Mouse (Mus musculus): ENCODE measurements at regions not wholly inside any gene's neighbourhood (a gene's known extent, or its start where the extent isn't known, plus 50 kb on each side); places are given as distances from the start of the nearest gene placed in this dataset.

DNA sequence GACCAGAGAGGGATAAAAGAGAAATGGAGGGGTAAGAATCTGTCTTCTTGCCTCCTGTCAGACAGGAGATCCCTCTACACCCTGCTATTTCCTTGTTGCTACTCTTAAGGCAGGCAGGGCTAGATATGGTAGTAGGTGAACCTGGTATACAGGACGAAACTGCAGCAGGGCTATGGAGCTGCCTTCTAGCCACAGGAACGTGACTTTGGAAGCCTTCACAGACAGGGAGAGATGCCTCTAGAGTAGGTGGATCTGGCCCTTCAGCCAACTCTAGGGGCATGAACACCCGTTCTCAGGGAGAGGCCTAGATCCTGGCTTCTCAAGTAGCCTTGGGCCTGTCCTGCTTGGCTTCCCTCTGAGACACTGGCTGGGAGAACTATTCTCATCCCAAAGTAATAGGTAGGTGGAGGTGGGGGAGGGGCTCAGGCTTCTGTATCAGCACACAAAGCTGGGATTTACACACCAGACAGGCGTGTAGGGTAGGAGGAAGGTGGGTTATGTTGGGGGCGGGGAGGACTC lies 66.5 kb upstream of the Adam6b start:
- in situ Hi-C loops (cut with MboI) = loop anchor here (25.0 kb wide), 1 partner anchor 1515 kb away; no protein-coding TSS in a partner anchor

- in situ Hi-C loops (cut with MboI) = loop anchor here (25.0 kb wide), 1 partner anchor 1513 kb away; no protein-coding TSS in a partner anchor
Measured at GRCm38 (mm10) chr12:113423736-113424597, 65.3 kb upstream of the Adam6b start.

DNA sequence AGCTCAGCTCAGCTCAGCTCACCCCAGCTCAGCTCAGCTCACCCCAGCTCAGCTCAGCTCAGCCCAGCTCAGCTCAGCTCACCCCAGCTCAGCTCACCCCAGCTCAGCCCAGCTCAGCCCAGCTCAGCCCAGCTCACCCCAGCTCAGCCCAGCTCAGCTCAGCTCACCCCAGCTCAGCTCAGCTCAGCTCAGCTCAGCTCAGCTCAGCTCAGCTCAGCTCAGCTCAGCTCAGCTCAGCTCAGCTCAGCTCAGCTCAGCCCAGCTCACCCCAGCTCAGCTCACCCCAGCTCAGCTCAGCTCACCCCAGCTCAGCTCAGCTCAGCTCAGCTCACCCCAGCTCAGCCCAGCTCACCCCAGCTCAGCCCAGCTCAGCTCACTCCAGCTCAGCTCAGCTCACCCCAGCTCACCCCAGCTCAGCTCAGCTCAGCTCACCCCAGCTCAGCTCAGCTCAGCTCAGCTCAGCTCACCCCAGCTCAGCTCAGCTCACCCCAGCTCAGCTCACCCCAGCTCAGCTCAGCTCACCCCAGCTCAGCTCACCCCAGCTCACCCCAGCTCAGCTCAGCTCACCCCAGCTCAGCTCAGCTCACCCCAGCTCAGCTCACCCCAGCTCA lies 64.6 kb upstream of the Adam6b start:
- in situ Hi-C loops (cut with MboI) = loop anchor here (25.0 kb wide), 1 partner anchor 1513 kb away; no protein-coding TSS in a partner anchor

DNA sequence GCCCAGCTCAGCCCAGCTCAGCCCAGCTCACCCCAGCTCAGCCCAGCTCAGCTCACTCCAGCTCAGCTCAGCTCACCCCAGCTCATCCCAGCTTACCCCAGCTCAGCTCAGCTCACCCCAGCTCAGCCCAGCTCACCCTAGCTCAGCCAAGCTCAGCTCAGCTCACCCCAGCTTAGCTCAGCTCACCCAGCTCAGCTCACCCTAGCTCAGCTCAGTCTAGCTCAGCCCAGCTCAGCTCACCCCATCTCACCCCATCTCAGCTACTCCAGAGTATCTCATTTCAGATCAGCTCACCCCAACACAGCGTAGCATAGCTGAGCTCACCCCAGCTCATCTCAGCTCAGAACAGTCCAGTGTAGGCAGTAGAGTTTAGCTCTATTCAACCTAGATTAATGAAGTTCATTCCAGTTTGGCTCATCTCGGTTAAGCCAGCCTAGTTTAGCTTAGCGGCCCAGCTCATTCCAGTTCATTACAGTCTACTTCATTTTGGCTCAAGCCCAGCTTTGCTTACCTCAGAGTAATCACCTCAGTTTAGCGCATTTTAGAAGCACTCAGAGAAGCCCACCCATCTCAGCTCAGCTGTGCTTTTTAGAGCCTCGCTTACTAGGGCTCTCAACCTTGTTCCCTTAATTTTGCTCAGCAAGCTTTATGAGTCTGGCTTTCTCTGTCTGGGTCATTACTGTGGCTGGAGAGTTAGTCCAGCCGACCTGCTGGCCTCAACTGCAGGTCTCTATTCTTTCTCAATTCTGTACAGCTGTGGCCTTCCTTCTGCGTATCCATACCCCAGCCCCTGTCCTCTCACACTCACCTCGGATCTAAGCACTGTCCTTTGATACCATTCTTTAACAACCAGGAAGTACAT lies 63.9 kb upstream of the Adam6b start:
- in situ Hi-C loops (cut with MboI) = no loop called here

GRCm38 (mm10) chr12:113426636-113427035 lies 62.7 kb upstream of the Adam6b start:
- in situ Hi-C loops (cut with MboI) = no loop called here

GRCm38 (mm10) chr12:113427339-113427738 lies 62.0 kb upstream of the Adam6b start:
- in situ Hi-C loops (cut with MboI) = no loop called here

DNA sequence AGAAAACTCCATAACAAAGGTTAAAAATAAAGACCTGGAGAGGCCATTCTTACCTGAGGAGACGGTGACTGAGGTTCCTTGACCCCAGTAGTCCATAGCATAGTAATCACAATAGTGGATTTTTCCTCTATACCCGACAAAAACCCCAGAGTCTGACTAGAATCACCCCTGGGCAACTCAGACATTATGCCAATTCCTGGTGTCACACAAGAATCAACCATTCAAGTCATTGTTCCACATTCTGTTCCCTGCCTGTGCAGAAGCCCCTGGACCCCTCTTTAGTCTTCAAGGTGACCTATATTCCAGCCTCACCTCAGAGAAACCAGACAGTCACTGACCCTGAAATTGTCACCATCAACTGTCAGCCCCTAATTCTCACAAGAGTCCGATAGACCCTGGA lies 60.9 kb upstream of the Adam6b start:
- in situ Hi-C loops (cut with MboI) = no loop called here

GRCm38 (mm10) chr12:113428901-113429300 lies 60.4 kb upstream of the Adam6b start:
- in situ Hi-C loops (cut with MboI) = no loop called here

DNA sequence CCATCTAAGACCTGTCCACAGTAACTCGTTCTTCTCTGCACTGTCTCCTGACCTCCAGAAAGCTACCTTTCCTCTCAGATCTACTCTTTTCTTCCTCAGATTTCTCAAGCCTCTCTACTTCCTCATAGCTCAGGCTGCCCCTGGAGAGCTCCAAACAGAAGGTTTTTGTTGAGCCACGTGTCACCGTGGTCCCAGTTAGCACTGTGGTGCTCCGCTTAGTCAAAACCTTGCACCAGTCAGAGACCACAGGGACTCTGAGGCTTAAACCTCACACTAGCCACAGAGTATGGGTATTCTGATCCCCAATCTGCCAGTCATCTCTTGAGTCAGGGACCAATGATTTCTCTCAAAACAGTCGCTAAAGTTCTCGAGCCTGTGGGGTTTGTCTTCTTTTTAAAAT lies 59.0 kb upstream of the Adam6b start:
- in situ Hi-C loops (cut with MboI) = no loop called here
